Mouse (Mus musculus): ENCODE results near the gene Rnf212b. TPM values are rescaled to one million over a fixed set of nuclear protein-coding genes. Genes with fewer than 3 reads are reported as not detected.

The Rnf212b gene
- total RNA-seq, 2 experiments from 2014 or later: not detected

DNA sequence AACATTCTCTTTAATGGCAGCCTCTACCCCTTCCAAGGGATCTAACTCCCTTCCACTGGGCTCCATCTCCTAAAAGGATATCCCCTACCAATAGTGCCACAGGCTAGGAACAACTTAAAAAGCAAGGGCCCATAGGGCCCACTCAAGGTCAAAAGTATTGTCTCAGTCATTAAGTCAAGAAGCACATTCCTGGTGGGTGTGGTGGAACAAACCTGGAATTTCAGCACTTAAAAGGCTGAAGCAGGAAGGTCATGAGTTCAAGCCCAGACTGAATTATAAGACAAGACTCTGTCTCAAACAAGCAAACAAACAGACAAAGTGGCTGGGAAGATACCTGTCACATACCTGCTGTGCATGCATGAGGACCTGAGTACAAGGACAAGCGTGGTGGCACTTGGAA is 18.0 kb upstream of the Rnf212b start:
- DNase-seq: no peak
- intact Hi-C loops (cut with DNase I): no loop called here

- no peak for DNase-seq
- intact Hi-C loops (cut with DNase I): no loop called here
These were observed 17.2 kb upstream of the Rnf212b start for GRCm38 (mm10) chr14:54796760-54797159.

- no peak for DNase-seq
- intact Hi-C loops (cut with DNase I): no loop called here
These were observed 14.3 kb upstream of the Rnf212b start for GRCm38 (mm10) chr14:54799686-54800085.

DNA sequence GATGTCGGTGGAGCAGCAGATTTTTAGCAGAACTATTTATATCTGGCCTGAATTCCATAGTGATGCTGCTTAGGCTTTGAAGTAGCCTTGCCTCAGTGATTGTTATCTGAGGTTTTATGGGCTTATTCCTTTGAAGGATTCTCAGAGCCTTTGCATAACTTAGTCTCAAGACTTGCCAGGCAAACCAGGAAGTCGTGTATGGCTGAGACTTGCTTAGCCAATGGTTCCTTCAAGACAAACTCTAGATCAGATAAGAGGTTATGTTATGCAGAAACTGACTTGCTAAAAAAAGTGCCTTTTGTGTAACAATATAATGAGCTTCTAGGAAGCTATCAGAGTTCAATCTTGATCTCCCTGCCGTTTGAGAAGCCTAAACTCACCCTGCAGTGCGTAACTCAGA is 11.5 kb upstream of the Rnf212b start:
- DNase-seq: no peak
- intact Hi-C loops (cut with DNase I): no loop called here

DNA sequence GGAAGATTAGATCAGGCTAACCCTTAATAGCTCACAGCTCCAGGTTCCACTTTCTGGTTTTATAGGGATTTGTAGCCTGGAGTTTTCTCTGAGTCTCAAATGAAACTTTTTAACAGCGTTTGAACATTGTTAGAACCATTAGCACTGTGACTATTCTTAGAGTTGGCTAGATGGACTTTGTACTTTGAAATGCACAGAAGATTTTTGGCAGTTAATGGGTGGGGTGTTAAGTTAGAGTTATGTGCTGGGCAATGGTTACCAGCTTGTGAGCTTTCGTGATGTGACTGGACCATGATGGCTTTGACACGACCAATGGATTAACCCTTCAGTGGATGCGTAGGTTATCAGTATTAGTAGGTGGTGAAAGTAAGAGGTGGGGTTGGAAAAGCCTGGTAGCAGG is 7.8 kb upstream of the Rnf212b start:
- DNase-seq: no peak
- intact Hi-C loops (cut with DNase I): no loop called here

GRCm38 (mm10) chr14:54808718-54809667 is 4.9 kb upstream of the Rnf212b start:
- intact Hi-C loops (cut with DNase I): no loop called here

GRCm38 (mm10) chr14:54809668-54810033 is 4.3 kb upstream of the Rnf212b start:
- no peak for DNase-seq
- intact Hi-C loops (cut with DNase I): no loop called here

More at GRCm38 (mm10) chr14:54808718-54809667, 4.9 kb upstream of the Rnf212b start:
- no peak for DNase-seq

- no peak for DNase-seq
- intact Hi-C loops (cut with DNase I): no loop called here
These were observed 1.8 kb downstream of the Rnf212b start for GRCm38 (mm10) chr14:54815737-54816136.

GRCm38 (mm10) chr14:54817791-54818190 is 3.9 kb downstream of the Rnf212b start:
- intact Hi-C loops (cut with DNase I): loop anchor here (2.0 kb wide), 1 partner anchor 103 kb away; no protein-coding TSS in a partner anchor
- DNase-seq: peak; percentile 59

DNA sequence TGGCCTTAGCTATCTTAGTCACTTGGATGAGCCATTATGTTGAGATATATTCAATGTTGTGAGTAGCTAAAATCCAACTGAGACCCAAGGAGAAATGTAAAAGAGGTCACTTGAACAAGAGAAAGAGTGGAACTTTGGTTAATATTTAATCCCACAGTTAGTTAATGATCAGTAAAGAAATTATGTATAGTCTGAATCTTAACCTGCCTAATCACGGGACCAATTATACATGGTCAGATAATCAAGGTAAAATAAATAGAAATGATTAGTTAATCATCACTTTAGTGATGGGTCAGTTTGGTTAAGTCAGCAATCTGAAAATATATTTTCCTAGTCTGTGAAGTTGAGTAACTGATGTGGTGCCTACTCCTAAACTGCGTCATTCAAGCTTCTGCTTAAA is 8.4 kb downstream of the Rnf212b start:
- DNase-seq: no peak
- intact Hi-C loops (cut with DNase I): no loop called here

GRCm38 (mm10) chr14:54823716-54824115 is 9.8 kb downstream of the Rnf212b start:
- DNase-seq: no peak
- intact Hi-C loops (cut with DNase I): no loop called here

DNA sequence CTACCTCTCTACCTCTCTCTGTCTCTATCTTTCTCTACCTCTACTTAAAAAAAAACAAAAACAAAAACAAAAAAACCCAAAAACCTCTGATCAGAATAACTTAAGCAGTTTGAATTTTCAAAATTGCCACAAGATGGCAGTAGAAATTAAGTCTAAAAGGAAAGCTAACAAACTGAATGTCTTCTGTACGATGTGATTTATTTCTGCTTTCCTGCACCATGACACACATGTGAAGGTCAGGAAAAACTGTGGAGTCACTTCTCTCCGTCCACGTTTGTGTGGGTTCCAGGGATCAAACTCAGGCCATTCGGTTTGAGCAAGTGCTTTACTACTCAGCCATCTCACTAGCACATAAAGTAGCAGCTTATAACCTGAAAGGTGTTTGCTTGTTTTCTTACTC is 29.5 kb downstream of the Rnf212b start:
- intact Hi-C loops (cut with DNase I): no loop called here
- no peak for DNase-seq

DNA sequence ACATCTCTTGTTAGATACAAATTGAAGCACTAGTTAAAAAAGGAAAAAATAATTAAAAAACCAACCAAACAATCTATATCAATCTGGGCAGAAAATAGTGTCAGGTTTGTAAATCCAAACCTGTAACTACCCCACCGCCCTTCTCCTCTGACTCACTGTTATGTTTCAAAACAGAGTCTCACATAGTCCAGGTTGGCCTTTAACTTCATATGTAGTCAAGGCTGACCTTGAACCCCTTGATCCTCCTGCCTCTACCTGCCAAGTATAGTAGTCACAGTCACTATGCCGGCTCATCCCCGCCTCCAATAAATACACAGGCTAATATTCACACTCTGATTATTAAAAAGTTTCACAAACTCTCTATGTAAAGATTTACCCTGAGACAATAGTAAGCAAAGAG is 41.8 kb downstream of the Rnf212b start:
- intact Hi-C loops (cut with DNase I): no loop called here
- DNase-seq: no peak

- intact Hi-C loops (cut with DNase I): no loop called here
These were observed 42.8 kb downstream of the Rnf212b start for GRCm38 (mm10) chr14:54856703-54857102.

GRCm38 (mm10) chr14:54857891-54858290 is 44.0 kb downstream of the Rnf212b start:
- DNase-seq: peak; percentile 57

More at GRCm38 (mm10) chr14:54856703-54857102, 42.8 kb downstream of the Rnf212b start:
- no peak for DNase-seq

DNA sequence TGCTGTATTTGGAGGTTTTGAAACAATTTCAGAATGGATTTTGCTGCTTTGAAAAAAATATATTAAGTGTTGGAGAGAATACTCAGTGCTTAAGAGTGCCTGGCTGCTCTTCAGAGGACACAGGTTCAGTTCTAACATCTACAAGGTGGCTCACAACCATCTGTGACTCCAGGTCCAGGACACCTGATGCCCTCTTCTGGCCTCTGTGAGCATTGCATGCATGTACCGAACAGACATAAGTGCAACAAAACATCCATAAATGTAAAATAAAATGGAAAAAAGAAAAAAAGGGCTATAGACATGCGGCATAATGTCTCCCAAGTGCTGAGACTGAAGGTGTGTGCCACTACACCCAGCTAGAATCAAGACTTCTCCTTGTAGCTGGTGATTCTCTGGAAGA is 46.6 kb downstream of the Rnf212b start:
- intact Hi-C loops (cut with DNase I): no loop called here
- peak; percentile 65 for DNase-seq

More at GRCm38 (mm10) chr14:54857891-54858290, 44.0 kb downstream of the Rnf212b start:
- intact Hi-C loops (cut with DNase I): no loop called here

GRCm38 (mm10) chr14:54863501-54864312 is 49.8 kb downstream of the Rnf212b start:
- peak; percentile 95 for DNase-seq
- intact Hi-C loops (cut with DNase I): no loop called here

DNA sequence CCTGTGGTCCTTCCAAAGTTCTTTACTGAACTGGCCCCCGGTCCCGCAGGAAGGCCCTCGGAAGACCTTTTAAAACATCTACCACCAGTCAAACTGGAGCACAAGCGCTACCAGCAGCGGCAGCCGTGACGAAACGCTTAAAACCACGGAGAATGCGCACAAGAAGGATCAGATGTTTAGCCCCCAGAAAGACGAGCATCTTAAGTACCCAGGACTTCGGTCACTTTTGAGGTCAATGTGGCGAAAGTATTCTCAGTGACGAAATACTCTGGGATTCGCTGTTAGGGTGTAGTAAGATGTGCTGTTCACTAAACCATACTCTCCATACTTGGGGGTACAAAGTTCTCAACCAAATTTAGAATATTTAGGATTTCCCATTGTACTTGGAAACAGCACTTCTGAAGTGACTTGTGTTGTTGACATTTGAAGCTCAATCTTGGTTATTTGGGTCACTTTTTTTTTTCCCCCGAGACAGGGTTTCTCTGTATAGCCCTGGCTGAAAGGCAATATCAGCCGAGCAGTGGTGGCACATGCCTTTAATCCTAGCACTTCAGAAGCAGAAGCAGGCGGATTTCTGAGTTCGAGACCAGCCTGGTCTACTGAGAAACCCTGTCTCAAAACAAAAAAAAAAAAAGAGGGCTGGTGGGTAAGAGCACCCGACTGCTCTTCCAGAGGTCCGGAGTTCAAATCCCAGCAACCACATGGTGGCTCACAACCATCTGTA is 50.5 kb downstream of the Rnf212b start:
- no peak for DNase-seq
- intact Hi-C loops (cut with DNase I): no loop called here

DNA sequence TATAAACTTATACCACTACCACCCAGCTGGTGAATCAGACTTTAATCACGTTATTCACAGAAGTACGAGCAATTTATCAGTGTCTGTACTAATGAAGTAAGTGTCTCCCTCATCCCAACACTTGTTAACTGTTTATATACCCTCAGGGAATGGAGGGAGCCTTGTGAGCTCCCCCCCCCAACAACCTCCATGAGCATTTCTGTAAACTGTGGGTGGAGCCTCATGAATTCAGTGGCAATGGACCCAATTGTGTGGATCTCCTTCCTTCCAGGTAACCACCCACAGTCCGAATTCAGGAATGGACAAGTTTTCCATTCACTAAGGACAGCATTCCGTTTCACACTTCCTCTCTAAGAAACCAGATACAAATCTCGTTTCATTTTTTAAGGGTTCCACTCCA is 51.7 kb downstream of the Rnf212b start:
- intact Hi-C loops (cut with DNase I): no loop called here
- no peak for DNase-seq

DNA sequence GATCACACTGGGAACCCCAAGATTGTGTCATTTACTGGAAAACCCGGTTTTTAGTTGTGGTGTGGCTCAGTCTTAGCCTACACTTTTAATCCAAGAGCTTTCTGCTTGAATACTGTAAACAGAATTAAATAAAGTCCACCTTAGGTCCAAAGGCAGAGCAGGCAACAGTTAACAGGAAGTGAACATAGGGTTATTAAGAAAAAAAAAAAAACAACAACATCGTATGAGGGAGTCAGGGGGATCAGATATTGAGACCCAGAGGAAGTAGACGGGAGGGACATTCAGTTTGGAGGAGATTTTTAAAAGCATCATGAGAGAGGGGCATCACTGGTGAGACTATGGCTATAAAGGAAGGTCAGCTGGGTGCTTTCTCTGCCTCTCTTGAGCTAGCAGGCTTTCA is 52.3 kb downstream of the Rnf212b start:
- DNase-seq: no peak
- intact Hi-C loops (cut with DNase I): no loop called here

DNA sequence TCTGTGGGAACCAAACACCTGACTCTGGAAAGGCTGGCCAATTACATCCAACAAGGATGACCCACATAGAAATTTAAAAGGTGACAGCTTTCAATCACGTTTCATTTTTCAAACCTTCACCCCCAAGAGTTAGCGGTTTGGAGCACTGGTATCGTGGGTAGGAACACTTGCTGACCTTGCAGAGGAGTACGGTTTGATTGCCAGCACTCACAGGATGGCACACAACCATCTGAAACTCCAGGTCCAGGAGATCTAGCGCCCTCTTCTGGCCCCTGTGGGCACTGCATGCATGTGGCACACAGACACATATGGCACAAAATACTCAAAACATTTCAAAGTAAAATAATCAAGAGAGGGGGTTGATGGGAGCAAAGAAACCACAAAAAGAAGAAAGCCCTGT is 53.0 kb downstream of the Rnf212b start:
- DNase-seq: no peak
- intact Hi-C loops (cut with DNase I): no loop called here

Measured in left cerebral cortex, postnatal 4 days (tissue).